Mouse (Mus musculus): ENCODE results near the gene Arl10. TPM values are rescaled to one million over a fixed set of nuclear protein-coding genes. Genes with fewer than 3 reads are reported as not detected.

Arl10 gene
- 15.1 and 16.8 TPM in 2 replicates for polyA plus RNA-seq (2014; fragmentation: Nextera tagmentation; extraction: Ambion mirVana)

DNA sequence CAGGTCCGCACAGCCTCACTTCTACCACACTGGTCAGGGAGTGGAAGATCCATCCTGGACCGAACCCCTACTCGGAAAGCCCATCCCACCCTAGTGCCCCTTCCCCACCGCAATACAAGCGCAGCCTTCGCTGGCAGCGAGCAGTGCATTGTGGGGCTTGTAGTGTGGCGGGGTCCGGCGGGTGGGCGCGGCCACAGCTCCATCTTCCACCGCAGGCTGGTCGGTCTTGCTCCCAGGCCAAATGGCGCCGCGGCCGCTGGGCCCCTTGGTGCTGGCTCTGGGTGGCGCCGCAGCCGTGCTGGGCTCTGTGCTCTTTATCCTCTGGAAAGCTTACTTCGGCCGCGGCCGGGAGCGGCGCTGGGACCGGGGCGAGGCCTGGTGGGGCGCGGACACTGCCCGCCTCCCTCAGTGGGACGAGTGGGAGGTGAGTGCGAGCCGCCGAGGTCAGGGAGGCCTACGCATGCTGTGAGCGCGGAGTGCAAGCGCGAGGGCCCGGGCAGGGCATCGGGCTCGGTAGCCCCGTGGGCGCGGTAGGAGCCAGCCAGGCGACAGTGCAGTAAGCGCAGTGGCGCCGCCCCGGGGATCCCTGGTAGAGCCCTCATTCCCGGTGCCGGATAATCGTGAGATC, at the start of gene Arl10:
TSS of gene Arl10 (plus strand) at position 162 of the 628 bp plus-strand sequence.
- Histone ChIP-seq H3K4me1 (replicated peaks; ENCODE audit: control insufficient read depth, insufficient read depth, low read length) (peaks cover 10% of the 10 kb centered on the region), H3K27ac (ENCODE audit: low read depth, low read length) (peak within 1 kb of the TSS; percentile 53; the same call in 1 of the 2 replicates), H3K4me2 (peak within 1 kb of the TSS; percentile 88), H3K4me3 (ENCODE audit: low read depth, low read length) (peak within 1 kb of the TSS; percentile 79), H3K9me3 (ENCODE audit: control insufficient read depth, low read length) (no peaks in the 10 kb centered on the region), H3K27me3 (replicated peaks; ENCODE audit: control insufficient read depth, insufficient read depth, low read length) (no peaks in the 10 kb centered on the region), H3K36me3 (ENCODE audit: control insufficient read depth, insufficient read depth, low read length) (peaks cover 5% of the 10 kb centered on the region; the same call in 1 of the 2 replicates), H3K9ac (ENCODE audit: low read depth, low read length) (peak within 1 kb of the TSS; percentile 80)
- DNase-seq (ENCODE audit: low spot score): peak; percentile 84
- WGBS: under 1% methylated on average over 55 of the region's 55 CpGs
- ATAC-seq (replicated peaks; ENCODE audit: low FRiP score): peak; percentile 82

DNA sequence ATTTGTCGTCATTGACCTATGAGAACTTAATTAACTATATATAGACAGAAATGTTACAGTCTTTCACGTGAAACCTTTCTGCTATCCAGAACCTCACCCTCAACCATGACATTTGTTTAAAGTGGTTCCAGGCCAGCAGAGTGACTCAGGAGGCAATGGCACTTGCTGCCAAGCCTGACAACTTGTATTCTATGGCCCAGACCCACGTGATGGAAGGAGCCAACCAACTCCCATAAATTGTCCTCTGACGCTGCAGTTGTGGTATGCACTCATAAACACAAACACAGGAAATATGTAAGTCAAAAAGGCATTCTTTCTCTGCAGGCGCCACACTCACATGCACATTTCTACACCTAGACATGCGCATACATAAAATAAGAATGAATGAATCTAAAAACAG, 47.7 kb upstream of the Arl10 start:
- H3K27ac ChIP-seq (ENCODE audit: low read depth, low read length): no peak overlapping the region
- no peaks in the 10 kb centered on the region for H3K4me1 ChIP-seq (replicated peaks; ENCODE audit: control insufficient read depth, insufficient read depth, low read length)
- H3K27me3 ChIP-seq (replicated peaks; ENCODE audit: control insufficient read depth, insufficient read depth, low read length): no peaks in the 10 kb centered on the region
- WGBS: 89% methylated on average over 6 of the region's 6 CpGs
- peaks cover 20% of the 10 kb centered on the region for H3K36me3 ChIP-seq (ENCODE audit: control insufficient read depth, insufficient read depth, low read length)
- ATAC-seq (replicated peaks; ENCODE audit: low FRiP score) (no peak), DNase-seq (ENCODE audit: low spot score) (no peak)
- no peak overlapping the region for H3K4me3 ChIP-seq (ENCODE audit: low read depth, low read length)
- H3K4me2 ChIP-seq: no peak overlapping the region
- no peak overlapping the region for H3K9ac ChIP-seq (ENCODE audit: low read depth, low read length)
- H3K9me3 ChIP-seq (ENCODE audit: control insufficient read depth, low read length): no peaks in the 10 kb centered on the region

DNA sequence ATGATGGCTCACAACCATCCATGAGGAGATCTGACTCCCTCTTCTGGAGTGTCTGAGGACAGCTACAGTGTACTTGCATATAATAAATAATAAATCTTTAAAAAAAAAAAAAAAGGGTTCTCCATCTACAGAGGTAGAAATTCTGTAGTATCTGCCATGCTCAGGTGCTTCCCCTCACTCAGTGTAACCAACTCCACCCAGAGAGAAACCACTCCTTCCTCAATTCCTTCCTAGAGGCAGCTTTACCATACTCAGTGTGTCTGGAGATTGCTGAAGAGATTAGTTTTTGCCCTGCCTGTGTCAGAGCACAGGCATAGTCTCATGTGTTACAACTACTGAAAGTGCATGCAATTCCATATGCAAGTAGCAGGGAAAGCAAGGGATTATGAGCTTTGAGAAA, 42.7 kb upstream of the Arl10 start:
- no peak overlapping the region for H3K4me2 ChIP-seq
- no peaks in the 10 kb centered on the region for H3K27me3 ChIP-seq (replicated peaks; ENCODE audit: control insufficient read depth, insufficient read depth, low read length)
- DNase-seq (ENCODE audit: low spot score) (no peak), ATAC-seq (replicated peaks; ENCODE audit: low FRiP score) (no peak)
- no peak overlapping the region for H3K9ac ChIP-seq (ENCODE audit: low read depth, low read length)
- H3K27ac ChIP-seq (ENCODE audit: low read depth, low read length): no peak overlapping the region
- H3K4me3 ChIP-seq (ENCODE audit: low read depth, low read length): no peak overlapping the region
- no peaks in the 10 kb centered on the region for H3K4me1 ChIP-seq (replicated peaks; ENCODE audit: control insufficient read depth, insufficient read depth, low read length)
- H3K36me3 ChIP-seq (ENCODE audit: control insufficient read depth, insufficient read depth, low read length): peaks cover 6% of the 10 kb centered on the region; the same call in 1 of the 2 replicates
- H3K9me3 ChIP-seq (ENCODE audit: control insufficient read depth, low read length): no peaks in the 10 kb centered on the region

DNA sequence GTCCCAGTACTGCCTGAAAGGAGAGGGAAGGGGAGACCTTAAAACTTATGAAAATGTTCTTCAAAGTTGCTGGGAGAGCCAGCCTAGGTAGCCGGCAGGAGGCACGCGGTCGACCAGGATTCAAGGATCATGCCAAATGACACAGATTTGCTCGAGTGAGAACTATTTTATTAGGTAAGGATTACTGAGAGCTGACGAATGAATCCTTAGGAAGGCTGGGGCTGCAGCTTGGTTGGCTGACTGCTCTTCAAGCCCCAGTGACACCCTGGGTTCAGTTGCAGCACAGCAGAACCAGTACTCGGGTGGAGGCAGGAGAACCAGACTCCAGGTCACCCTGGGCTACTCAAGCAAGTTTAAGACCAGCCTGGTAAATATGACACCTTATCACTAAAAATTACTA, 26.8 kb upstream of the Arl10 start:
- Histone ChIP-seq H3K36me3 (ENCODE audit: control insufficient read depth, insufficient read depth, low read length) (peaks cover 21% of the 10 kb centered on the region; the same call in 1 of the 2 replicates), H3K27me3 (replicated peaks; ENCODE audit: control insufficient read depth, insufficient read depth, low read length) (no peaks in the 10 kb centered on the region), H3K9ac (ENCODE audit: low read depth, low read length) (no peak overlapping the region), H3K4me2 (no peak overlapping the region), H3K27ac (ENCODE audit: low read depth, low read length) (no peak overlapping the region), H3K4me1 (replicated peaks; ENCODE audit: control insufficient read depth, insufficient read depth, low read length) (no peaks in the 10 kb centered on the region), H3K4me3 (ENCODE audit: low read depth, low read length) (no peak overlapping the region), H3K9me3 (ENCODE audit: control insufficient read depth, low read length) (no peaks in the 10 kb centered on the region)
- 92% methylated on average over 7 of the region's 7 CpGs for WGBS
- no peak for ATAC-seq (replicated peaks; ENCODE audit: low FRiP score)
- DNase-seq (ENCODE audit: low spot score): no peak

- Histone ChIP-seq H3K4me3 (ENCODE audit: low read depth, low read length) (no peak overlapping the region), H3K36me3 (ENCODE audit: control insufficient read depth, insufficient read depth, low read length) (peaks cover 42% of the 10 kb centered on the region), H3K27me3 (replicated peaks; ENCODE audit: control insufficient read depth, insufficient read depth, low read length) (no peaks in the 10 kb centered on the region), H3K27ac (ENCODE audit: low read depth, low read length) (no peak overlapping the region), H3K4me2 (no peak overlapping the region), H3K9ac (ENCODE audit: low read depth, low read length) (no peak overlapping the region), H3K9me3 (ENCODE audit: control insufficient read depth, low read length) (no peaks in the 10 kb centered on the region), H3K4me1 (replicated peaks; ENCODE audit: control insufficient read depth, insufficient read depth, low read length) (no peaks in the 10 kb centered on the region)
- 91% methylated on average over 9 of the region's 9 CpGs for WGBS
- DNase-seq (ENCODE audit: low spot score) (no peak), ATAC-seq (replicated peaks; ENCODE audit: low FRiP score) (no peak)
Measured at GRCm38 (mm10) chr13:54556176-54556575, 18.6 kb upstream of the Arl10 start.

- no peak for ATAC-seq (replicated peaks; ENCODE audit: low FRiP score)
- H3K9ac ChIP-seq (ENCODE audit: low read depth, low read length): no peak overlapping the region
- WGBS: 91% methylated on average over 3 of the region's 3 CpGs
Measured at GRCm38 (mm10) chr13:54556796-54557195, 18.0 kb upstream of the Arl10 start.

GRCm38 (mm10) chr13:54557652-54558051, 17.2 kb upstream of the Arl10 start:
- Histone ChIP-seq H3K9me3 (ENCODE audit: control insufficient read depth, low read length) (no peaks in the 10 kb centered on the region), H3K27me3 (replicated peaks; ENCODE audit: control insufficient read depth, insufficient read depth, low read length) (no peaks in the 10 kb centered on the region), H3K27ac (ENCODE audit: low read depth, low read length) (no peak overlapping the region), H3K36me3 (ENCODE audit: control insufficient read depth, insufficient read depth, low read length) (peaks cover 41% of the 10 kb centered on the region), H3K4me1 (replicated peaks; ENCODE audit: control insufficient read depth, insufficient read depth, low read length) (no peaks in the 10 kb centered on the region), H3K4me2 (no peak overlapping the region), H3K4me3 (ENCODE audit: low read depth, low read length) (no peak overlapping the region), H3K9ac (ENCODE audit: low read depth, low read length) (no peak overlapping the region)
- 97% methylated on average over 1 of the region's 1 CpGs for WGBS
- no peak for ATAC-seq (replicated peaks; ENCODE audit: low FRiP score)
- DNase-seq (ENCODE audit: low spot score): no peak

More at GRCm38 (mm10) chr13:54556796-54557195, 18.0 kb upstream of the Arl10 start:
- no peaks in the 10 kb centered on the region for H3K4me1 ChIP-seq (replicated peaks; ENCODE audit: control insufficient read depth, insufficient read depth, low read length)
- H3K9me3 ChIP-seq (ENCODE audit: control insufficient read depth, low read length): no peaks in the 10 kb centered on the region
- H3K36me3 ChIP-seq (ENCODE audit: control insufficient read depth, insufficient read depth, low read length): peaks cover 42% of the 10 kb centered on the region
- H3K27me3 ChIP-seq (replicated peaks; ENCODE audit: control insufficient read depth, insufficient read depth, low read length): no peaks in the 10 kb centered on the region
- H3K27ac ChIP-seq (ENCODE audit: low read depth, low read length): no peak overlapping the region
- no peak for DNase-seq (ENCODE audit: low spot score)
- H3K4me2 ChIP-seq: no peak overlapping the region
- no peak overlapping the region for H3K4me3 ChIP-seq (ENCODE audit: low read depth, low read length)

GRCm38 (mm10) chr13:54559656-54560055, 15.2 kb upstream of the Arl10 start:
- no peak overlapping the region for H3K9ac ChIP-seq (ENCODE audit: low read depth, low read length)
- no peak overlapping the region for H3K27ac ChIP-seq (ENCODE audit: low read depth, low read length)
- peaks cover 29% of the 10 kb centered on the region for H3K36me3 ChIP-seq (ENCODE audit: control insufficient read depth, insufficient read depth, low read length)
- H3K27me3 ChIP-seq (replicated peaks; ENCODE audit: control insufficient read depth, insufficient read depth, low read length): no peaks in the 10 kb centered on the region
- ATAC-seq (replicated peaks; ENCODE audit: low FRiP score) (no peak), DNase-seq (ENCODE audit: low spot score) (no peak)
- H3K4me3 ChIP-seq (ENCODE audit: low read depth, low read length): no peak overlapping the region
- H3K4me1 ChIP-seq (replicated peaks; ENCODE audit: control insufficient read depth, insufficient read depth, low read length): peaks cover 4% of the 10 kb centered on the region
- H3K9me3 ChIP-seq (ENCODE audit: control insufficient read depth, low read length): no peaks in the 10 kb centered on the region
- H3K4me2 ChIP-seq: no peak overlapping the region
- 85% methylated on average over 2 of the region's 2 CpGs for WGBS

DNA sequence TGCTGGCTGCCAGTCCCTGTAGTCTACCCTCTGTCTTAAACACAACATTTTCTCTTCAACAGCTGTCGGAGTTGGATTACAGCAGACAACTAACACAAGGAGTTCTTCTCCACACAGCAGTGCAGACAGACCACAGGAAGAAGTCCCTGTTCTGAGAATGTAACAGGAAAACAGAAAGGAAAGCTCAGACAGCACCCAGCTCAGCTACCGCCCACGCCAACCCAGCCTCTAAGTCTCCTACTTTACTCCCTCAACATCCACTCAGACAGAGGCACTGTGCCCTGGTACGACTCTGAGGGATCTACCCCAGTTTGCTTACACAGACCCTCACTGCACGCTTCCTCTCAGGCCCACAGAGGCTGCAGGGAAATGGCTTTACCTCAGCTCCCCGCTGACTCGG, 14.2 kb upstream of the Arl10 start:
- WGBS: 87% methylated on average over 7 of the region's 7 CpGs
- Histone ChIP-seq H3K4me2 (no peak overlapping the region), H3K27me3 (replicated peaks; ENCODE audit: control insufficient read depth, insufficient read depth, low read length) (no peaks in the 10 kb centered on the region), H3K27ac (ENCODE audit: low read depth, low read length) (no peak overlapping the region), H3K36me3 (ENCODE audit: control insufficient read depth, insufficient read depth, low read length) (peaks cover 29% of the 10 kb centered on the region), H3K9me3 (ENCODE audit: control insufficient read depth, low read length) (no peaks in the 10 kb centered on the region), H3K4me3 (ENCODE audit: low read depth, low read length) (no peak overlapping the region), H3K4me1 (replicated peaks; ENCODE audit: control insufficient read depth, insufficient read depth, low read length) (peaks cover 4% of the 10 kb centered on the region), H3K9ac (ENCODE audit: low read depth, low read length) (no peak overlapping the region)
- ATAC-seq (replicated peaks; ENCODE audit: low FRiP score): no peak
- no peak for DNase-seq (ENCODE audit: low spot score)
